Mouse (Mus musculus): ENCODE results near the gene Agbl5. TPM values are rescaled to one million over a fixed set of nuclear protein-coding genes. Genes with fewer than 3 reads are reported as not detected.

Gene Agbl5
- polyA plus RNA-seq, 1 experiment from 2014 or later, result 34.0 TPM

DNA sequence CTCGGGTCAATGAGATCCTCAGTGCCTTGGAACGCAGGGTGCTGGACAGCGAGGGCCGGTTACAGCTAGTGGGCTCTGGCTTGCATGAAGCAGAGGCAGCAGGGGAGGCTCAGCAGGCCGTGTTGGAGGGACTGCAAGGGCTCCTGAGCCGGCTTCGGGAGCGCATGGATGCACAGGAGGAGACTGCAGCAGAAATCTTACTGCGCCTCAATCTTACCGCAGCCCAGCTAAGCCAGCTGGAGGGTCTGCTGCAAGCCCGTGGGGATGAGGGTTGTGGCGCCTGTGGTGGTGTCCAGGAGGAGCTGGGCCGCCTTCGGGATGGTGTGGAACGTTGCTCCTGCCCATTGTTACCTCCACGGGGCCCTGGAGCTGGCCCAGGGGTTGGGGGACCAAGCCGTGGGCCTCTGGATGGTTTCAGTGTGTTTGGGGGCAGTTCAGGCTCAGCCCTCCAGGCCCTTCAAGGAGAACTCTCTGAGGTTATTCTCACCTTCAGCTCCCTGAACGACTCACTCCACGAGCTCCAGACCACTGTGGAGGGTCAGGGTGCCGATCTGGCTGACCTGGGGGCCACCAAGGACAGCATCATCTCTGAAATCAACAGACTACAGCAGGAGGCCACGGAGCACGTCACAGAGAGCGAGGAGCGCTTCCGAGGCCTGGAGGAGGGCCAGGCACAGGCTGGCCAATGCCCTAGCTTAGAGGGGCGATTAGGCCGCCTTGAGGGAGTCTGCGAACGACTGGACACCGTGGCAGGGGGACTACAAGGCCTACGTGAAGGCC, 29.6 kb downstream of the Agbl5 start:
- Histone ChIP-seq H3K4me1 (ENCODE audit: control insufficient read depth, insufficient read depth, low read length) (peaks cover 22% of the 10 kb centered on the region), H3K4me3 (ENCODE audit: low read depth, low read length) (no peak overlapping the region), H3K27ac (ENCODE audit: low read length) (no peak overlapping the region), H3K36me3 (ENCODE audit: control insufficient read depth, insufficient read depth, low read length) (peaks cover 37% of the 10 kb centered on the region), H3K9me3 (ENCODE audit: control insufficient read depth, low read depth, low read length) (no peaks in the 10 kb centered on the region), H3K27me3 (ENCODE audit: control insufficient read depth, insufficient read depth, low read length) (no peaks in the 10 kb centered on the region), H3K9ac (replicated peaks; ENCODE audit: low read depth, low read length) (no peak overlapping the region), H3K4me2 (replicated peaks; ENCODE audit: low read depth, low read length) (no peak overlapping the region)
- WGBS, result 86% methylated on average over 31 of the region's 31 CpGs
- ATAC-seq (ENCODE audit: insufficient number of reproducible peaks, insufficient read depth, low FRiP score, low read depth), result no peak

GRCm38 (mm10) chr5:30918691-30919090, 30.2 kb downstream of the Agbl5 start:
- H3K4me2 ChIP-seq (replicated peaks; ENCODE audit: low read depth, low read length), result no peak overlapping the region
- H3K9ac ChIP-seq (replicated peaks; ENCODE audit: low read depth, low read length), result no peak overlapping the region
- H3K4me1 ChIP-seq (ENCODE audit: control insufficient read depth, insufficient read depth, low read length), result peaks cover 22% of the 10 kb centered on the region
- WGBS, result 72% methylated on average over 8 of the region's 8 CpGs
- H3K27ac ChIP-seq (ENCODE audit: low read length), result no peak overlapping the region
- no peaks in the 10 kb centered on the region for H3K9me3 ChIP-seq (ENCODE audit: control insufficient read depth, low read depth, low read length)
- no peak for ATAC-seq (ENCODE audit: insufficient number of reproducible peaks, insufficient read depth, low FRiP score, low read depth)
- no peaks in the 10 kb centered on the region for H3K27me3 ChIP-seq (ENCODE audit: control insufficient read depth, insufficient read depth, low read length)
- H3K36me3 ChIP-seq (ENCODE audit: control insufficient read depth, insufficient read depth, low read length), result peaks cover 37% of the 10 kb centered on the region
- H3K4me3 ChIP-seq (ENCODE audit: low read depth, low read length), result no peak overlapping the region

GRCm38 (mm10) chr5:30919831-30920614, 31.5 kb downstream of the Agbl5 start:
- peaks cover 22% of the 10 kb centered on the region for H3K4me1 ChIP-seq (ENCODE audit: control insufficient read depth, insufficient read depth, low read length)

DNA sequence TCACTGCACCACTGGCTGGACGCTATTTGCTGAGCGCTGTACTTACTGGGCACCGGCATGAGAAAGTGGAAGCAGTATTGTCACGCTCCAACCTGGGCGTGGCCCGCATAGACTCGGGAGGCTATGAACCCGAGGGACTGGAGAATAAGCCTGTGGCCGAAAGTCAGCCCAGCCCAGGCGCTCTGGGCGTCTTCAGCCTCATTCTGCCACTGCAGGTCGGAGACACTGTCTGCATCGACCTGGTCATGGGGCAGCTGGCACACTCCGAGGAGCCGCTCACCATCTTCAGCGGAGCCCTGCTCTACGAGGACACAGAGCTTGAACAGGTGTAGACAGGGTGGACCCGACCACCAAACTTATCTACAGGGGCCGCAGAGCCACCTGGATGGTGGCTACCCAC, 32.1 kb downstream of the Agbl5 start:
- Histone ChIP-seq H3K4me1 (ENCODE audit: control insufficient read depth, insufficient read depth, low read length) (peaks cover 19% of the 10 kb centered on the region), H3K27ac (ENCODE audit: low read length) (no peak overlapping the region), H3K4me2 (replicated peaks; ENCODE audit: low read depth, low read length) (peak overlapping the region; percentile 84; the same call in 1 of the 2 replicates), H3K4me3 (ENCODE audit: low read depth, low read length) (0 out of 2 replicates have a peak overlapping the region, but pooled peaks have one; percentile 0), H3K9me3 (ENCODE audit: control insufficient read depth, low read depth, low read length) (no peaks in the 10 kb centered on the region), H3K27me3 (ENCODE audit: control insufficient read depth, insufficient read depth, low read length) (no peaks in the 10 kb centered on the region), H3K36me3 (ENCODE audit: control insufficient read depth, insufficient read depth, low read length) (peaks cover 37% of the 10 kb centered on the region), H3K9ac (replicated peaks; ENCODE audit: low read depth, low read length) (no peak overlapping the region)
- 51% methylated on average over 19 of the region's 19 CpGs for WGBS
- ATAC-seq (ENCODE audit: insufficient number of reproducible peaks, insufficient read depth, low FRiP score, low read depth), result no peak

More at GRCm38 (mm10) chr5:30919831-30920614, 31.5 kb downstream of the Agbl5 start:
- H3K36me3 ChIP-seq (ENCODE audit: control insufficient read depth, insufficient read depth, low read length), result peaks cover 37% of the 10 kb centered on the region
- H3K27ac ChIP-seq (ENCODE audit: low read length), result no peak overlapping the region
- WGBS, result 70% methylated on average over 11 of the region's 11 CpGs
- no peaks in the 10 kb centered on the region for H3K9me3 ChIP-seq (ENCODE audit: control insufficient read depth, low read depth, low read length)
- no peaks in the 10 kb centered on the region for H3K27me3 ChIP-seq (ENCODE audit: control insufficient read depth, insufficient read depth, low read length)
- H3K9ac ChIP-seq (replicated peaks; ENCODE audit: low read depth, low read length), result no peak overlapping the region
- H3K4me2 ChIP-seq (replicated peaks; ENCODE audit: low read depth, low read length), result no peak overlapping the region
- ATAC-seq (ENCODE audit: insufficient number of reproducible peaks, insufficient read depth, low FRiP score, low read depth), result no peak
- no peak overlapping the region for H3K4me3 ChIP-seq (ENCODE audit: low read depth, low read length)

- Histone ChIP-seq H3K4me1 (ENCODE audit: control insufficient read depth, insufficient read depth, low read length) (peaks cover 18% of the 10 kb centered on the region), H3K36me3 (ENCODE audit: control insufficient read depth, insufficient read depth, low read length) (peaks cover 37% of the 10 kb centered on the region)
Measured at GRCm38 (mm10) chr5:30921256-30922033, 33.0 kb downstream of the Agbl5 start, which contains the start of gene Khk. Gene Khk, plus strand, starts transcription at chr5:30921431.

DNA sequence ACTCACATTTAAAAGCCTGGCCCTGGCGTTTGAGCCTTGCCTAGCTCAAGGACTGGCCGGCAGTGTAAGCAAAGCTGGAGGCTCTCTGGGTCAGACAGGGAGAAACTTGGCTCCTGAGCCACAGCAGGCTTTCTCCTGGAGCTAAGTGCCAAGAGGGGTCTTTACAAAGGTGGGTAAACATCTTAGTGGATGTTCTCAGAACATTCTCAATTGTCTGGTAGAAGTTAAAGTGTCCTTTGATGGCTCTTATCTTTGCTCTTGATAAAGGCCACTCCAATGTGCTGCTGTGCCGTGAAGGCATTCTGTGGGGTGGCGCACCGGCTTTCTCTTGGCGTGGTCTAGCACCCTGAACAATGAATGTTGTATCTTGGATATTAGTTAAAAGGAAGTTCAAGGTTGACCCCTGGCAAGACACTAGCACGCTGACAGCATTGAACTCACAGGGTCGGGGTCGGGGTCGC, 34.1 kb downstream of the Agbl5 start:
- H3K9me3 ChIP-seq (ENCODE audit: control insufficient read depth, low read depth, low read length), result no peaks in the 10 kb centered on the region
- H3K27ac ChIP-seq (ENCODE audit: low read length), result peak overlapping the region; percentile 81; the same call in 1 of the 2 replicates

More at GRCm38 (mm10) chr5:30921256-30922033, 33.0 kb downstream of the Agbl5 start, which contains the start of gene Khk:
- Histone ChIP-seq H3K4me2 (replicated peaks; ENCODE audit: low read depth, low read length) (peak within 1 kb of the TSS; percentile 84), H3K4me3 (ENCODE audit: low read depth, low read length) (peak within 1 kb of the TSS; percentile 37), H3K9me3 (ENCODE audit: control insufficient read depth, low read depth, low read length) (no peaks in the 10 kb centered on the region), H3K9ac (replicated peaks; ENCODE audit: low read depth, low read length) (peak within 1 kb of the TSS; percentile 37), H3K27me3 (ENCODE audit: control insufficient read depth, insufficient read depth, low read length) (no peaks in the 10 kb centered on the region), H3K27ac (ENCODE audit: low read length) (peak within 1 kb of the TSS; percentile 81)
- 1% methylated on average over 39 of the region's 40 CpGs for WGBS
- peak; percentile 85 for ATAC-seq (ENCODE audit: insufficient number of reproducible peaks, insufficient read depth, low FRiP score, low read depth)

DNA sequence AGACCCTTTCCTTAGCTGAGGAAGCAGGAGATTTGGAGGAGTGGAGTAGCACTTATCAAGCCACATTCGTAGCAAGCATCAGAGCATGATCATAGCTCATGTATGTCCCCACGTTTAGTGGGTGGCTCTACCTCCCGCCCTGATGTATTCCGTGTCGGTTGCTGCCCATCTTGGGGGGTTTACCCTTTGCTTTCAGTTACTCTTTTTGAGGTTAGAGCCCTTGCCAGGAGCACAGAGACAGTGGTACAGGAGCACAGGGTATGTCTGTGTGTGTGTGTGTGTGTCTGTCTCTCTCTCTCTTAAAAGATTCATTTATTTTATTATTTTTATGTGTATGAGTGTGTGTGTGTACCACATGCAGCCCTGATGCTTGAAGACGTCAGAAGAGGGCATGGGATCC, 34.6 kb downstream of the Agbl5 start:
- ATAC-seq (ENCODE audit: insufficient number of reproducible peaks, insufficient read depth, low FRiP score, low read depth), result no peak
- Histone ChIP-seq H3K4me1 (ENCODE audit: control insufficient read depth, insufficient read depth, low read length) (peaks cover 15% of the 10 kb centered on the region), H3K9ac (replicated peaks; ENCODE audit: low read depth, low read length) (no peak overlapping the region)

More for the DNA sequence above, 34.1 kb downstream of the Agbl5 start:
- Histone ChIP-seq H3K27me3 (ENCODE audit: control insufficient read depth, insufficient read depth, low read length) (no peaks in the 10 kb centered on the region), H3K4me2 (replicated peaks; ENCODE audit: low read depth, low read length) (peak overlapping the region; percentile 84), H3K4me3 (ENCODE audit: low read depth, low read length) (peak overlapping the region; percentile 37; the same call in 1 of the 2 replicates), H3K36me3 (ENCODE audit: control insufficient read depth, insufficient read depth, low read length) (peaks cover 28% of the 10 kb centered on the region), H3K9ac (replicated peaks; ENCODE audit: low read depth, low read length) (0 out of 2 replicates have a peak overlapping the region, but pooled peaks have one; percentile 37), H3K4me1 (ENCODE audit: control insufficient read depth, insufficient read depth, low read length) (peaks cover 15% of the 10 kb centered on the region)
- no peak for ATAC-seq (ENCODE audit: insufficient number of reproducible peaks, insufficient read depth, low FRiP score, low read depth)
- WGBS, result 53% methylated on average over 10 of the region's 10 CpGs

GRCm38 (mm10) chr5:30924614-30925013, 36.1 kb downstream of the Agbl5 start:
- H3K4me1 ChIP-seq (ENCODE audit: control insufficient read depth, insufficient read depth, low read length), result peaks cover 12% of the 10 kb centered on the region
- peaks cover 11% of the 10 kb centered on the region for H3K36me3 ChIP-seq (ENCODE audit: control insufficient read depth, insufficient read depth, low read length)
- no peak overlapping the region for H3K4me2 ChIP-seq (replicated peaks; ENCODE audit: low read depth, low read length)
- H3K4me3 ChIP-seq (ENCODE audit: low read depth, low read length), result no peak overlapping the region
- no peak for ATAC-seq (ENCODE audit: insufficient number of reproducible peaks, insufficient read depth, low FRiP score, low read depth)
- 79% methylated on average over 8 of the region's 8 CpGs for WGBS
- H3K27ac ChIP-seq (ENCODE audit: low read length), result no peak overlapping the region
- no peak overlapping the region for H3K9ac ChIP-seq (replicated peaks; ENCODE audit: low read depth, low read length)
- no peaks in the 10 kb centered on the region for H3K9me3 ChIP-seq (ENCODE audit: control insufficient read depth, low read depth, low read length)
- no peaks in the 10 kb centered on the region for H3K27me3 ChIP-seq (ENCODE audit: control insufficient read depth, insufficient read depth, low read length)

More for the DNA sequence above, 34.6 kb downstream of the Agbl5 start:
- H3K27me3 ChIP-seq (ENCODE audit: control insufficient read depth, insufficient read depth, low read length), result no peaks in the 10 kb centered on the region
- peaks cover 23% of the 10 kb centered on the region for H3K36me3 ChIP-seq (ENCODE audit: control insufficient read depth, insufficient read depth, low read length)
- H3K4me3 ChIP-seq (ENCODE audit: low read depth, low read length), result no peak overlapping the region
- WGBS, result 74% methylated on average over 6 of the region's 6 CpGs
- H3K9me3 ChIP-seq (ENCODE audit: control insufficient read depth, low read depth, low read length), result no peaks in the 10 kb centered on the region
- H3K4me2 ChIP-seq (replicated peaks; ENCODE audit: low read depth, low read length), result peak overlapping the region; percentile 84; the same call in 1 of the 2 replicates
- H3K27ac ChIP-seq (ENCODE audit: low read length), result no peak overlapping the region
